Mouse (Mus musculus) heart, postnatal 4 days (tissue): ENCODE results near the gene Ccdc91. TPM values are rescaled to one million over a fixed set of nuclear protein-coding genes. Genes with fewer than 3 reads are reported as not detected.
A peak's percentile ranks its signal among the peaks of the same experiment; 100 is the strongest.

Experiments used
- DNase-seq: peaks from one replicate; pipeline ENCODE4 v3.0.0; 2021
- total RNA-seq, 2 experiments: library from RNA; stranded (reverse); gene quantifications; 2 replicates each; pipeline ENCODE4 v1.2.3; 2021

The Ccdc91 gene
- total RNA-seq: 10 to 100 TPM; 18.1 to 20.3 TPM

DNA sequence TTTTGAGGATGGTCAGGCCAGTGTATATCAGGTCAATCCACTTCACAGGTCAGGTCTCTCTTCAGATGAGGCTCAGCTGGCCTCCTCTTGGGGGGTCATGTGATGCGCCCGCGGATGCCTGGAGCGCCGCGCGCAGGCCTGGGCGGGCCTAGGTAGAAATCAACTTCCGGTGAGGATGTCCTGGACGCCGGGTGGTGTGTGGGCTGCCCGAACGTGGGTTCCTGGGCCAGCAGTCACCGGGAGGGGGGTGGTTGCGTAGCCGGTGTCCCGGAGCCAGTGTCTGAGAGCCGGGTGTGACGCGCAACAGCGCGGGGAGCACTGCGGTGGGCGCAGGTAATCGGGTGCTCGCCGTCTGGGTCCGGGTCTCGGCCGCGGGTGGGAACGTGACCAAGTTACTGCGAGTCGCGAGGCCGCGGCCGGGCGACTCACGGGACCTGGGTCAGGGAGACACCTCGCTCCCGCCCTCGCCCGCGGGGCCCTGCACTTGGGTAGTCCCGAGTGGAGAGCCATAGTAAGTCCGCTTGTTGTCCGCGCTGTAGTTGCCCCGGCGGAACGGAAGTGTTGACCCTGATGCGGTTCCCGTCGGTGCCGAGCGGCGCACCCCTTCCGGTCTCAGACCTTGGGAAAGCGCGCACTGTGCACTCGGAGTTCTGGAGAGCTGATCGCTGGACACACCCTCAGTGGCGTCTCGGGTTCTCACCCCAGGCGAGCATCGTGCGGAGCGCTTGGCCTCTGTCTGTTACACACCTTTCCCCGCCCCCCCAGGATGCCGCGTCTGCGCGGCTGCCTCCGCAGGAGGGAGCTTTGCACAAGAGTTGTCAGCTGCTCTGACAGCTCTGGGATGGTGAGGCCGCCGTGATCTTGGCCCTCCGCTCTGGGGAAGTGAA, at the start of gene Ccdc91:
TSS of gene Ccdc91 (plus strand) at position 102 of the 887 bp plus-strand sequence.
- DNase-seq: peak; percentile 95

DNA sequence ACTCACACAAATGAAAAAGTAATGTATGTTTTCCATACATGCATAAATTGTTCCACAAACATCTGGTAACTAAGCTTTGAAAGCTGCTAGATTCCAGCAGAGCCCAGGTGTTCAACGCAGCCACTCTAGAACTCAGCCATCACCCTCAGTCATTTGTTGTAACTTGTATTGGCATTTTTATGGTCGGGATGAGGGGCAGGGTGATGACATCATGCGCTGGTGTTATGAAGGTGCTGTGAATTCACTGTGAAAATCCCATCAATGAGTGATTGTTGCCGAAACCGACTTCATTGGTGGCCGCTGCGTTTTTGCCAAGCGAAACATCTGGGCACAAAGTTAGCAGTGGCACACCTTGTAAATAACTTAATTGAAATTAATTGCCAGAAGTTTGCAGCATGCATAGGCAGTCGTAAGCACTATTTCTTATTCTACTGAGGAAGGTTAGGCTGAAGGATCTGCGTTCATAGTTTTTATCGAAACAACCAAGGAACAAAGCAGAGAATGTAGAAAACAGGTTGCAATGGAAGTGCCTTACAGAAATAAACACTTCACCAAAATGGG, 48.6 kb upstream of the Ccdc91 start:
- DNase-seq: no peak

DNA sequence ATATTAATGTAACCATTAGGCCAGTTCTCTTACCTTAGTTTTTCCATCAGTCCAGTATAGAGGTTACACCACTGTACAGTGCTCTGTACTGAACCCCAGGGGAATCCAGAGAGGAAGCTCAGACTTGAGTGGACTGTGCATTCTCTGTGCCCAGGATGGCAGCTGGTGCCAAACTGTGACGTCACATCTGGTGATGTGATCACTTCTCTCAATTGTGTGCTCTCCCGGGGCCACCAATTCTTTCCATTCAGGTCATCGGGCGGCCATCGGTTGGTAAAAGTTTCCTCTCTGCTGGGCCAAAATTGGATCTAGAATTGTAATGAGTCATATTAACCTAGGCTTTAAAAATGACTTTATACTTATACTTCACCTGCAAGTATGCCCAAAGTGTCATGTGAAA, 19.9 kb upstream of the Ccdc91 start:
- peak; percentile 57 for DNase-seq

DNA sequence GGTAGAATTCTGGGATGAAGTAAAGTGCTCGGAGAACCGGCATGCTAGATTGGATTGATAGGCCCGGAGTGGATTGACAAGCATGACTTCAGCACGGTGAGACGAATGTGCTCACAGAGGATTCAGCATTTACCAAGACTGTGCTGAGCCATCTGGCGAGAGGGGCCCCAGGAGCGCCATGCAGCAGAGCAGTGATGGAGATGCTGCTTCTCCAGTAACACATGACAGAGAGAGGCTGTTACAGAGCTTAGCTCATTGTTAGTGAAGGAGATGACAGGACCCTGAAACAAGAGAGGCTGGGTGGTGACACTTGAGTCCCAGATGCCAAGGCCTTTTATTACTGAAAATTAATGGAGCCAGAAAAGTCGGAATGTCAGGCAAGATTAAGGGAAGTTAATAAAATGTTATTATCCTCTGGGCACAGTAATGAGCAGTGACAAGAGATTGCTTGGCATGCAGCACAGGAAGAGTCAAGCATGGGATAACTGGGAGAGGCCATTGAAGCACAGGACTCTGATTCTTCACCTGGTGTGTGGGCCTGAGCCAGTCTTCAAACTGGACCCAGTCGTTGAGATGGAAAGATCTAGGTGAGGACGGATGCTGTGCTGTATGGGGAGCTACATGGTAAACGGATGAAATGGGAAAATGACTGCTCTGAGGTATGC, 16.9 kb upstream of the Ccdc91 start:
- DNase-seq: no peak

DNA sequence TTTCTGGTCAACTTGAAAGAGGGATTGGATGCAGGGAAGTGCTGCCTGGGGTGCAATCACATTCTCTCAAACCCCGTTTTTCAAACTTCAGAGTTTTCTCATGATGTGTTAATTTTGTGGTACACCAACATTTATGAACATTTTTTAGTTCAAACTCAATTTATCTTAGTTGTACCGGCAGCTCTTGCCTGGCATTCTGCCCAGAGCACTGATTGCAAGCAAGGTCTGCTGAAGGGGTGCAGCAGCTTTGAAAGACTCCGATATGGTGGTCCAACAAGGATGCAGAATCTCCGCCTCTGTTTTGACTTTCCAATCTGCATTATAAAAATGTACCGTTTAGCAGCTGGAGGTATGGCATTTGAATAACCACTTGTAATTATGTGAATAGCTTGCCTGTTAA, 5.6 kb upstream of the Ccdc91 start:
- no peak for DNase-seq

DNA sequence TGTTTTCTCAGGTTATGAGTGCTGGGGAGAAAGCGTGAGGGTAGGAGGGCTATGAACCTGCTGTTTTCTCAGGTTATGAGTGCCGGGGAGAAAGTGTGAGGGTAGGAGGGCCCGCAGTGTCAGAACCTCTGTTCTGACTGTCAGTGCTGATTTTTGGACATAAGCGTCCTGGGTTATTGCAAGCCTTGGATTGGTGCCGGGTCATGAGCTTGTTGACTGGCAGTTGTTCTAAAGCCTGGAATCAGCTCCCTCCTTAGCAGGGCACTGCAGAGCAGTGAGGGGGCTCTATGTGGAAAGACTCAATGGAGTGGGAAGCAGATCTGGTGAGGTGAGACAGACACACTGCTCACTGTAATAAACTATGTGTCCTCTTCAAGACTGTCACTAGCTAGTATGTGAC, 5.5 kb downstream of the Ccdc91 start:
- DNase-seq: peak; percentile 27

DNA sequence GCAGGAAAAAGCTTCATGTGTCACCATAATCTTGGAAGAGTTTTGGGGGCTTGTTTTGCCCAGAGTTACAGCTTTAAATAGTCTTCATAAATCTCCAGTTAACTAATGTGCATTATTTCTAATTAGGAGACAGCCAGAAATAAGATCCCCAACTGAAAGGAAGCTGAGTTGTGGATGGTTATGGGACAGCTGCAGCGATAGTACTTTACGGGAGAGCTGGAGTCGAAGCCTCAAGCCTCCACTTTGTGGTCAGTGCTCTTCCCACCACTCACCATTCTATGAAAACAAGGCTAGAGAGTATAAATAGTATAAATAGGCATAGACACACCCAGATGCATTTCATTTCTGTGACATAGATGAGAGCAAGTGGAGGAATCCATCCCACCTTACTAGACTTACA, 14.5 kb downstream of the Ccdc91 start:
- no peak for DNase-seq

DNA sequence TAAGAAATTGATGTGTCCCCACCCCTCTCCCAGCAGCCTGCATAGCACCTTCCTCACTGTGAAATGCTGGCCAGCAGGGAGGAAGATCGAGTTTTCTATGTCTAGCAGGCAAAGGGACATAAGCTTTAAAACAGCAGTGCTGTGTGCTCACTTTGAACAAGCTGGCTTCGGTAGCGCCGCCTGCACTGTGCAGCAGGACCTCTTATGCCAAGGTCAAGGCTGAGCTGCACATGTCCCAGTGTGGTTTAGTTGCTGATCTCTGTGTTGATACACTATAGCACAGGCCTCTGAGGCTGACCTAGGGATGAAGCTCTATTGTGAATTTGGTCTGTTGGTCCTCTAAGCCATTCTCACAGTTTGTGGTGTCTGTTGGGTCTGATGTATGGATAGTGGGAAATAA, 16.9 kb downstream of the Ccdc91 start:
- DNase-seq: no peak

DNA sequence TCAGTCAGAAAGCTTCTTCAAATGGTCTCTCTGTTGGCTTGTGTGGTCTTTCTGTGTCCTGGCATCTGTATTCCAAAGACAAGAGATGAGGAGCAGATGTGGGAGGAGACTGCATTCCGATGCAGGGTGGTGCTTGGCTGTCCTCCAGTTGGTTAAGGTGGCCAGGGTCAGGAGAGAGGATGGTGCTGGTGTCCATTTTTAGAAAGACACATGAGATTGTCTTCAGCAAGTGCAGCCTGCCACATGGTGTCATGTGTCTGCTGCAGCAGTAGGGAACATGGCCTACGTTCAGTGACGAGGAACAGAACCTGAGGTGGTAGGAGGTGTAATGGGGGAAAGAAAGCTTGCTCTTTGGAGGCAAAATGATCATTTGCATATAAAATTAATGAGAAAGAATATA, 25.8 kb downstream of the Ccdc91 start:
- peak; percentile 16 for DNase-seq

DNA sequence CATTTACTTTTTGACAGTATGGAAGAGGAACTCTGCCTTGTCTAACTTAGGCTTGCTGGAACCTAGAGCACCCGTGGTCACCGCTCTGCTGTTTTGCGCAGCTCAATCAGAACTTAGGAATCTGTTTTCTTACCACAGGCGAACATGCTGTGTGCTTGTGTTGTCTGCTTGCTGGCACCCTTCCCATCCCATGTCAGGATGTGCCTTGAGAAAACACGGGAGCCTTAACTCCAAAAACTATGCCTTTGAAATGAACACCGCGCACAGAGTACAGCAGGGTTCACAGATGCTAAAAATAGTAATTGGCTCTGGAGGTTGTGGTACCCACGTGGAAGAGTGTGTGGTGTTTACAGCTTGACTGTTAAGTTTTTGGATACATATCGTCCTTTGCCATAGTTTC, 30.4 kb downstream of the Ccdc91 start:
- DNase-seq: peak; percentile 29

DNA sequence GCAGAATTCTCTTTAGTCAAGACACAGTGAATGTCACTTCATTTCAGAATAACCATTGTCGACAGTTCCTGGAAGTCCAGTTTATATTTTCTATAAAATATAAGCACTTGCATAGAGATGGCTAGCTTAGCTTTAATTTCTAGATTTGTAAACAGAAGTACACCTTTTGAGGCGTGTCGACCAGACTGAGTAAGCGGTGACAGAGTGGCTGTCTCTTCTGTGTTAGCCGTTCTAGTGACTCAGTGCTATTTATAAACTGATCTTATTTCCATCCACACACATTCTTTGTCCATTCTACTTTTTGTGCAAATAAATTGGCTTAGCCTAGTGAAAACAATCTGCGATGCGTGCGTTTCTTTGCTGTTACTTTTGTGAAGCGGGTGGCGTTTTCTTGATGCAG, 30.9 kb downstream of the Ccdc91 start:
- no peak for DNase-seq

DNA sequence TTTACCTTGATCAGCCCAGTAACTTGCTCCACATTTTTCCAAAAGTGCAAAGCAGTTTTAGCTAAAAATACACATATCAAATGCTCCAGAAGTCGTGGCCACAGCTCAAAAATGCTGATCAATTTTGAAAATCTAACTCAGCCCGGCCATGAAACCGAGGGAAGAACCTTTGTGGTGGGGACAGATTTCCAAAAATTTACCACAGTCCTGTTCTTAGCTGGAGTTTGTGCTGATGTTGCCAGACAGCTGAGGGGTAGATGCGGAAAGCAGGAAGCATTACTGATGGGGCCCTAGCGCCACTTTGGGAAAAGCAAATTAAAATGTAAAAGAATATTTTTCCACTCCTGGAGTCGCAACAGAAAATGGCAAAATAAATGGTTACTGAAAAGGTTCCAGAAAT, 31.6 kb downstream of the Ccdc91 start:
- no peak for DNase-seq

DNA sequence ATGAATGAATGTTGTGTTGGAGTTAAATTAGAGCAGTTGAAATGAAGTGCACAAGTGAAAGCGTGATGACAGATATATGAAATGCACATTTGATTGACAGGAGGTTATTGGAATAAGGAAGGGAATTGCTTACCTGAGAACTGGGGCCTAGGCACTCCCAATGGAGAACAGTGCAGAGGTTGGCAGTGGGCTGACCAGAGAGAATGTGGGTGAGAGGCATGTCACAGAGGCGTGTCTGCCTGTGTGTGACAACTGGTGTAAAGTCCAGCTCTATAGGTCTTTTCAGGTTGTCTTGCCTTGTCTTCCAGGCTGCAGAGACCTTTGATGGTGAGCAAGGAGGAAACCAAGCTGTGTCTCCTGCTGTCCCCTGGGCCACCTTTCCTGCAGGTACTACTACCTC, 34.9 kb downstream of the Ccdc91 start:
- DNase-seq: no peak

DNA sequence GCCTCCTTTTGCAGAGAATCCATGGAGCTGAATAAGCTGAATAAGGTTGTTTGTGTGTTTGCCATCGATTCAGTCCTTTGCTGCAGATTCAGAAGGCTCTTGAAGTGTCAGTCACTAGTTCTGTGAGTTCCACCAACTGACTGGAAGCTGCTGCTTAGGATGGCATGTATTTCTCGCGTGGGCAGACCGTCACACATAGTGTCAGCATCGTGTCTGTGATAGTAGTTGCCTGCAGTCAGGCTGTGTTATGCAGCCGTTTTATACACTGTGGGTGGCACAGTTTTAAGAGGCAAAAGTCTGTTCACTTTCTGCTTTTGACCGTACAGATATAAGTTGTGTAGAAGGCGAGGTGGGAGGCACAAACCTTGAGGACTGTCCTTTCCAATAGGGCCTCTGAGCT, 42.3 kb downstream of the Ccdc91 start:
- DNase-seq: no peak

DNA sequence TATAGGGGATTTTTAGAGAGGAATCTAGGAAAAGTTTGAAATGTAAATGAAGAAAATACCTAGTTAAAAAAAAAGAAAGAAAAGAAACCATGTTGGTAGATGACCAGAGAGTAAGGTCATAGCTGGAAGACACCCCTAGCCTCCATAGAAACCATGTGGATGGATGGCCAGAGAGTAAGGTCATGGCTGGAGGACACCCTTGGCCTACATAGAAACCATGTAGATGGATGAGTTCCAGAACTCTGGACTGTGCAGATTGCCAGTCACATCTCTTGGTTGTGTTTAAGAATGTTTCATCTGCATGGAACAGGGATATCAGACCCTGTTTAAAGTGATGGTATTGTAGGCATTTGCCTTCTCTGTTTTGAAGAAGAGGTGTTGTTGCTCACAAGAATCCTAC, 49.6 kb downstream of the Ccdc91 start:
- DNase-seq: no peak

DNA sequence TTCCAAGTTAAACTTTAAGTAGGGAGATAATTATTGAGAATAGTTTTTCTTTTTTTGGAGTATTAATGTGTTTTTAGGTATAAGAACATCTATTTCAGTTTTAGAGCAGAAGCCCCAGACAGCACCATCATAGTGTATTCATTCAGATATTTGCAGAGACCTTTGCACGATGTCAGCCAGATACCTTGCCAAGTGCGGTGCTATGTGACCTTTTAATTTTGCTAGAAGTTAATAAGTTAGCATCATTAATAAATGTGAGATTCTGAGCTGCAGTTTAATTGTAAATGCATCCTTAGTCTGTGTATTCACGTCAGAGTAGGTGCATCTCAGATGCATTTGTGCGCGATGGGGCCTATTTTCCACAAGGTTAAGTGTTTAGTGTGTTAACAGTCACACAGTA, 59.3 kb downstream of the Ccdc91 start:
- no peak for DNase-seq

DNA sequence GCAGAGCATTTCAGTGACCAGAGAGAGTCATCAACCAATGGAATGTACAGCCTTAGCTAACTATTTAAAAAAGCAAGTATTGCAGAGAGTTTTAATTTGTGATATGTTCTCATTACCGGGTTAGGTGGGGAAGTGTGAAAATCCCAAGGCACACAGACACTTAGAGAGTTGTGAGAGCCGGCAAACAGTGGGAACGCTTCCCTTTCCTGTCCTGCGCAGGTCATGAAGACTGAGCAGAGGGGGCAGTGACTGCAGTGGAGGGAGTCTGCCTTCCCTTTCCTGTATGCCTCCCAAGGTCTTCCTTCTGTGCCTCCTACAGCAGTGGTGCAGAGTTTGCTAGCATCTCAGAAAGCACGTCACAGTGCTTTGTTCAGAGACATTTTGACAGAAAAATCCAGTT, 62.6 kb downstream of the Ccdc91 start:
- no peak for DNase-seq

DNA sequence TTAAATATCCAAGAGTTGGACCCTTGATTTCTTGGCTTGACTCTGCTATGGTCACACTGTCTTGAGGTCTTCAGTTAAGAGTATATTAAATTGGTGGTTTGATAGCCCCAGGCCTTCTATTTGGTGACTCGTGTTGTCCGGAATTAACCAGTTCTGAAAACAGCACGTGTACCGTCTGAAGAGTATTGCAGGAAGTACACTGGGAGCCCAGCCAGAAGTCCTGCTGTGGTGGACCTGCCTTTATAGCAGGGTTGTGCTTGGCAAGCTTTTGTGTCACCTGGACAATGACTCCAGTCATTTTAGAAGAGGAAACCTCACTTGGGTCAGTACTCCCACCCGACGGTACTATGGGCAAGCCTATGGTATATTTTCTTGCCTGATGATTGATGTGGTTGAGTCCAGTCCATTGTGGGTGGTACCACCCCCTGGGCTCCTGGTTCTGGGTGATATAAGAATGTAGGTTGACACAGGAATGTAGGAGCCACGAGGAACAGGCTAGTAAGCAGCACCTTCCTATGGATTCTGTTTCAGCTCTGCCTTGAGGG, 63.5 kb downstream of the Ccdc91 start:
- no peak for DNase-seq

DNA sequence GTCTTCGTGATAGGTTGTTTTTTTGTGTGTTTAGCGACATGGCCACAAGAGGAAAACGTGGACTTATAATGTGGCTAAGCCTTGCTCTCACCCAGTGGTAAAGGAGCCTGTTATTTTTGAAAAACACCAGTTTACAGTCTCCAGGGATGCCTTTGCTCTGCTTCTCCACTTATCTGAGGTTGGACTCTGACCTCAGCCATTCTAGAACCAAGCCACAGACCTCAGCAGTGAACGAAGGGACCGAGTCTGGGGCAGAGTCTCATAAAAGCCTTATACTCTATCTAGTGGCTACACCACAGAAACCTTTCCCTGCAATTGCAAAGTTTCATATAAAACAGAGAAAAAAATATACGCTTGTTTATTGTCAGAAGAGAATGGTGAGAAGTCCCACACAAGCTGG, 65.3 kb downstream of the Ccdc91 start:
- no peak for DNase-seq

DNA sequence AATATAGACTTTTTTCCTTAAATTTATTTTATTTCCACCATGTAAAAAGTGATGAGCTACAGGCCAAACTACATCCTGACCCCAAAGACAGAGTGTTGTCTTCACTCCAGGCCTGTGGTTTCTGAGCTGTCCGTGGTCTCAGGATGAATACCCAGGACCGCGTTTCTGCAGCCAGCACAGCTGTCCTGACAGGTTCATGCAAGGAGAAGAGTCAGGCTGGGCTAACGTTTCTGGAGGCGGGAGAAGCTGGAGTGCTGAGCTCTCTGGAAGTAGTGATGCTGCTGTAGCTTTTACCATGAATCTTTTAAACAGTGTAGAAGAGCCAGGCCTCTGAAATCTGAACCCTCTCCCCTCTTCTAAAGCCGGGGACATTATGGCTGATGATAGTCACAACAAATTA, 80.0 kb downstream of the Ccdc91 start:
- DNase-seq: no peak

DNA sequence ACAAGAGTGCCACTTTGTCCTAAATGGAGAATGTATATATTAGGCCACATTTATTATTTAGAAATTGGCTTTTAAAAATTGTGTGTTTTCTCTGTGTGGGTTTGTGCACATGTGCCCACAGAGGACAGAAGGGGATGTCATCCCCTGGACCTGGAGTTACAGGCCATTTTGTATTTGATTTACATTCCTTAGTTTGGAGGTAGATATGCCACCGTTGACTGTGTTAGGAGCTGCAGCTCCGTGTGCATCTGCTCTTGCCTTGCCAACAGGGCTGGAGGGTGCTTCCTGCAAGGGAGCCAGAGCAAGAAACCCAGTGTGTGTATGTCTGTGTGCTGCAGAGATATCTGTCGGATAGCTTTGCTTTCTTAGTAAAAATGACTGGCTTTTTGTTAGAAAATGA, 83.7 kb downstream of the Ccdc91 start:
- no peak for DNase-seq

DNA sequence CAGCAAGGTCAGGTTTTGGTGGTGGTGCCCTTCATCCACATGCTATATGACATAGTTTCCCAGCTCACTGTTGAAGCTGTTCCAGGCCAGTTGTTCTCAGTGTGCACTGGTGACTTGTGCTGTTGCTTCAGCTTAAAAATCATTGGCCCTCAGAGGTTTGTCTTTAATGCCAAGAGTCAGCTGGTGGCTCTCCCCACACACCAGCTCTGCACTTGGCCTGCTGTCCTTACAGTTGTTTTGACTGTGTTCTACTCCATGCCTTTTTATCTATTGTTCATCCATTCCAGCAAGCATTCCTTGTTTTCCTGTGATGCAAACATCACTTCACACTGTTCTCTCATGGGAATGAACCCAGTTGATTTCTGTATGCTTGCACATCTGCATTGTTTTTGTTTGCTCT, 84.8 kb downstream of the Ccdc91 start:
- DNase-seq: no peak

DNA sequence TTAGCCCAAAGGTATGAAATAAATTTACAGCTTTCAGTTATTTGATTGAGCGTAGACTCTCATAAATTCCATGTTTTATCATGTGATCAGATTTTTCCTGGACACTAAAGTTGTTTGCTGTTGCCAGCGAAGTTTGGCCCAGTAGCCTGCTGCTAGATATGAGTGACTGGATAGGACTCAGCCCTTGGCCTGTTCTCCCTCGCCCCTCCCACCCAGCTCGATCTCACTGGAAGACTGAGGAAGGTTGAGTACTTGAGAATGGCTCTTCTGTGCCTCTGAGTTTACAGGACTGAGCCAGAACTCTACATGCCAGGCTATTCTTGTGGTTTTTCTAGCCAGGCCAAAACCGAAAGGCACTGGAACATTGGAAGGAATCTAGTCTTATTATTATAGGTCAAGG, 93.6 kb downstream of the Ccdc91 start:
- DNase-seq: peak; percentile 29

DNA sequence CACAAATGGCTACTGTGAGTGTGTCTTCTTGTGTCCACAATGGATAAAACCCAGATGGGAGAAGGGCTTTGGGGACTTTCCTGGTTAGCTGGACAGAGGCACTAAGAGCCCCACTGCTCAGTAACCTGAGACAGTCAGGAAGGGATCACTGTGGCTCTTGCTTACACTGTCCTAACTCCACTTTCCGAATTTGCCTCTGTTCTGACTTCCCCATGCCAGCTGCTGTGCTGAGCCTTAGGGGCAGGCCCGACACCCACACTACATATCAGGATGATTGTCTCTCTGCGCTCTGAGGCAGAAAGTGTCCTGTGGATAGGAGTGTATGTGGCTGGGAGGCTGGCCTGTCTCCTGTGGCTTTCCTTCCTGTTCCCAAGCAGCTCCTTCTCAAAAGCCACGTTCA, 97.5 kb downstream of the Ccdc91 start:
- no peak for DNase-seq
